Mouse (Mus musculus): ENCODE results near the gene Xpnpep1.

The Xpnpep1 gene

GRCm38 (mm10) chr19:53029686-53030085 lies 10.3 kb downstream of the Xpnpep1 start:
- DNase-seq, result no peak

GRCm38 (mm10) chr19:53029045-53029444 lies 11.0 kb downstream of the Xpnpep1 start:
- peak; percentile 62 to 75 for DNase-seq

- peak; percentile 87 to 90 for DNase-seq
These were observed 11.8 kb downstream of the Xpnpep1 start for GRCm38 (mm10) chr19:53028216-53028615.

GRCm38 (mm10) chr19:53023189-53023588 lies 16.8 kb downstream of the Xpnpep1 start:
- DNase-seq, result no peak

GRCm38 (mm10) chr19:53022037-53022614 lies 17.9 kb downstream of the Xpnpep1 start:
- DNase-seq, result no peak

- no peak for DNase-seq
These were observed 18.5 kb downstream of the Xpnpep1 start for GRCm38 (mm10) chr19:53021537-53021936.

- DNase-seq, result no peak
These were observed 20.1 kb downstream of the Xpnpep1 start for GRCm38 (mm10) chr19:53019716-53020463.

- peak; percentile 74 to 76 for DNase-seq
These were observed 22.1 kb downstream of the Xpnpep1 start for GRCm38 (mm10) chr19:53017954-53018353.

- no peak for DNase-seq
These were observed 22.8 kb downstream of the Xpnpep1 start for GRCm38 (mm10) chr19:53017248-53017647.

GRCm38 (mm10) chr19:53014910-53015710 lies 24.9 kb downstream of the Xpnpep1 start:
- no peak for DNase-seq

GRCm38 (mm10) chr19:53013744-53014143 lies 26.3 kb downstream of the Xpnpep1 start:
- DNase-seq, result no peak

GRCm38 (mm10) chr19:53013341-53013740 lies 26.7 kb downstream of the Xpnpep1 start:
- DNase-seq, result no peak

GRCm38 (mm10) chr19:53010941-53011340 lies 29.1 kb downstream of the Xpnpep1 start:
- no peak for DNase-seq

- DNase-seq, result no peak
These were observed 31.1 kb downstream of the Xpnpep1 start for GRCm38 (mm10) chr19:53008921-53009320.

GRCm38 (mm10) chr19:53008020-53008705 lies 31.9 kb downstream of the Xpnpep1 start:
- peak; percentile 48 to 68 for DNase-seq

GRCm38 (mm10) chr19:53005978-53006377 lies 34.0 kb downstream of the Xpnpep1 start:
- no peak for DNase-seq

- no peak for DNase-seq
These were observed 36.3 kb downstream of the Xpnpep1 start for GRCm38 (mm10) chr19:53003554-53004365.

- DNase-seq, result no peak
These were observed 37.6 kb downstream of the Xpnpep1 start for GRCm38 (mm10) chr19:53002166-53003095.

GRCm38 (mm10) chr19:52992880-52993440 lies 47.1 kb downstream of the Xpnpep1 start:
- peak; percentile 48 to 51 for DNase-seq

GRCm38 (mm10) chr19:52991924-52992323 lies 48.1 kb downstream of the Xpnpep1 start:
- DNase-seq, result no peak

Data from kidney, adult 8-10 months (tissue).